Mouse (Mus musculus) embryonic facial prominence, embryonic 14.5 days (tissue): Measurements from ENCODE around the gene Scamp2. TPM values are rescaled to one million over a fixed set of nuclear protein-coding genes. Genes with fewer than 3 reads are reported as not detected.

ENCODE experiments used
- ATAC-seq: fragments of 200-750 bp; cut with Nextera tagmentation; 2 replicates; pipeline ENCODE4 v1.8.0; 2017; ENCODE audit warnings: low read depth, moderate number of reproducible peaks, moderate TSS enrichment
- DNase-seq: peaks from one replicate; pipeline ENCODE4 v3.0.0-alpha.2; 2015; ENCODE audit warnings: low spot score
- H3K27ac ChIP-seq: fragments of 300-500 bp; sonication (generic); replicated peaks from 2 replicates; pipeline ENCODE4 v1.5.1; 2014; ENCODE audit warnings: low read depth, mild to moderate bottlenecking, low read length, moderate library complexity
- H3K27me3 ChIP-seq: fragments of 300-500 bp; sonication (generic); replicated peaks from 2 replicates; pipeline ENCODE4 v1.6.1; 2014; ENCODE audit warnings: low read length; ENCODE audit not compliant: control insufficient read depth, insufficient read depth
- H3K36me3 ChIP-seq: fragments of 300-500 bp; sonication (generic); 2 replicates; pipeline ENCODE4 v1.6.1; 2014; ENCODE audit warnings: low read length, mixed read lengths; ENCODE audit not compliant: control insufficient read depth, insufficient read depth
- H3K4me1 ChIP-seq: fragments of 300-500 bp; sonication (generic); 2 replicates; pipeline ENCODE4 v1.6.1; 2014; ENCODE audit warnings: antibody characterized with exemption, low read length; ENCODE audit not compliant: control insufficient read depth, insufficient read depth
- H3K4me2 ChIP-seq: fragments of 300-500 bp; sonication (generic); 2 replicates; pipeline ENCODE4 v1.6.1; 2014; ENCODE audit warnings: low read depth, mild to moderate bottlenecking, low read length, moderate library complexity, mixed read lengths
- H3K4me3 ChIP-seq: fragments of 300-500 bp; sonication (generic); 2 replicates; pipeline ENCODE4 v1.5.1; 2014; ENCODE audit warnings: low read depth, mild to moderate bottlenecking, low read length
- H3K9ac ChIP-seq: fragments of 300-500 bp; sonication (generic); 2 replicates; pipeline ENCODE4 v1.6.1; 2014; ENCODE audit warnings: low read depth, mild to moderate bottlenecking, low read length, moderate library complexity, mixed read lengths
- H3K9me3 ChIP-seq: fragments of 300-500 bp; sonication (generic); 2 replicates; pipeline ENCODE4 v1.6.1; 2016; ENCODE audit warnings: low read length; ENCODE audit not compliant: control insufficient read depth
- WGBS: fragments of 180-500 bp; shearing (Covaris S2); extraction: QIAGEN DNeasy Blood & Tissue Kit; methylation state at CpG from one replicate; pipeline ENCODE4 v1.1.7; 2014; 5-methylcytosine and 5-hydroxymethylcytosine counted together
- polyA plus RNA-seq: library from polyadenylated mRNA; unstranded; fragments of >200 nt; fragmentation: Nextera tagmentation; extraction: Ambion mirVana; gene quantifications from 2 replicates; pipeline ENCODE4 v1.2.1, GENCODE M21; 2014

Scamp2 gene
- polyA plus RNA-seq, 1 experiment from 2014 or later, result 79.4 TPM

DNA sequence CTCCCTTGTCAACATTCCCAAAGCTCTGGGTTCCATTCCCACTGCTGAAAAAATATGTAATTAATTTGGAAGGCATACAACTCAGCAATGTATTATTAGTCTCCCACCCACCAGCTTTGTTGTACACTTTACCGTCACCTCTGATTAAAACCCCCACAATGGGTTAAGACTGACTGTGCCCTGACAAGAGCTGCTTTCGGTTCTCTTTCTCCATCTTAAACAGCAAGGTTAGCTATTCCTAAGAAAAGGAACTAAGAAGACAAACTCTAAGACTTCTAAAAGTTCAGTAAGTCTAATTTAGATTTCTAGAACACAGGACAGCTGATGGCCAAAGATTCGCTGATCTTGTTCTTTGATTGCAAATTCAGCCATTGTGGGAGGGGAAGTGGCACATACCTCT is 3.5 kb upstream of the Scamp2 start:
- H3K27me3 ChIP-seq, result no peaks in the 10 kb centered on the region
- DNase-seq (no peak), ATAC-seq (no peak)
- peaks cover 15% of the 10 kb centered on the region for H3K4me1 ChIP-seq
- H3K9ac ChIP-seq, result no peak overlapping the region
- no peak overlapping the region for H3K27ac ChIP-seq
- H3K4me2 ChIP-seq, result no peak overlapping the region
- 77% methylated on average over 3 of the region's 3 CpGs for WGBS
- no peak overlapping the region for H3K4me3 ChIP-seq
- H3K9me3 ChIP-seq, result no peaks in the 10 kb centered on the region
- no peaks in the 10 kb centered on the region for H3K36me3 ChIP-seq

DNA sequence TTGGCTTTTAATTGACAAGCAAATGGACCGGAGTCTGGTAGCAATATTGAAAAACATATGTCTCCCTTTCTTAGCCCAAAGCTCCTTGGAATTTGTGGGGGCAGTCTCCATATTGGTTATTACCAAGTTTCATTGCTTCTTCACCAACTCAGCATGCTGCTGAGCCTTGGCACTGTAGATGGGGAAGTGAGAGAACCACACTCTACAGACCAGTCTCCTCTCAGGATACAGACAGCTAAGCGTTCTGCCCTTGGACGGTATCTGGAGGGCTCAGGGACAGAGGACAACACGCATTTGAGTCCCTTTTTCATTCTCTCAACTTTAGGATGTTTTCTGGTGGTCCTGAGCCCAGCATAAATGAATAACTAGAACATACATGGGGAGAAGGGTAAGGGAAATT is 2.1 kb upstream of the Scamp2 start:
- no peak for DNase-seq
- H3K9me3 ChIP-seq, result no peaks in the 10 kb centered on the region
- no peak for ATAC-seq
- H3K4me2 ChIP-seq, result no peak overlapping the region
- H3K9ac ChIP-seq, result no peak overlapping the region
- WGBS, result 81% methylated on average over 4 of the region's 4 CpGs
- no peaks in the 10 kb centered on the region for H3K36me3 ChIP-seq
- no peaks in the 10 kb centered on the region for H3K27me3 ChIP-seq
- H3K27ac ChIP-seq, result no peak overlapping the region
- peaks cover 21% of the 10 kb centered on the region for H3K4me1 ChIP-seq
- no peak overlapping the region for H3K4me3 ChIP-seq

DNA sequence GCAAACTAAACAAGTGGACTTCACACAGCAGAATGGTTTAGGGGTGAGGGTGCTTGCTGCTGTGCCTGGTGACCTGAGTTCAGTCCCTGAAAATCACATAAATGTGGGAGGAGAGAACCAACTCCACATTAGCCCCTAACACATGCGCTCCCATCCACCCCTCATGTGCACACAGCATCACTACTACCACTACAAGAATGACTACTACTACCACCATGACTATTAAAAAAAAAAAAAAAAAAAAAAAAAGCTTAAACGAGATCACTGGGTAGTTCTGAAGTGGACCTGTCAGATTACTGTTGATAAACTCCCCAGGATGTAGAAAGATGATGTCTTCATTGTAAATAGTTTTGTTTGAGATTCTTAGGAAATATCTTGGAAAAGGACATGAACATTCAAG is 1.2 kb upstream of the Scamp2 start:
- 77% methylated on average over 2 of the region's 2 CpGs for WGBS
- no peaks in the 10 kb centered on the region for H3K36me3 ChIP-seq
- H3K4me2 ChIP-seq, result no peak overlapping the region
- no peaks in the 10 kb centered on the region for H3K9me3 ChIP-seq
- no peak for DNase-seq
- no peak overlapping the region for H3K4me3 ChIP-seq
- peaks cover 21% of the 10 kb centered on the region for H3K4me1 ChIP-seq
- no peak overlapping the region for H3K9ac ChIP-seq
- no peaks in the 10 kb centered on the region for H3K27me3 ChIP-seq
- no peak for ATAC-seq
- H3K27ac ChIP-seq, result no peak overlapping the region

DNA sequence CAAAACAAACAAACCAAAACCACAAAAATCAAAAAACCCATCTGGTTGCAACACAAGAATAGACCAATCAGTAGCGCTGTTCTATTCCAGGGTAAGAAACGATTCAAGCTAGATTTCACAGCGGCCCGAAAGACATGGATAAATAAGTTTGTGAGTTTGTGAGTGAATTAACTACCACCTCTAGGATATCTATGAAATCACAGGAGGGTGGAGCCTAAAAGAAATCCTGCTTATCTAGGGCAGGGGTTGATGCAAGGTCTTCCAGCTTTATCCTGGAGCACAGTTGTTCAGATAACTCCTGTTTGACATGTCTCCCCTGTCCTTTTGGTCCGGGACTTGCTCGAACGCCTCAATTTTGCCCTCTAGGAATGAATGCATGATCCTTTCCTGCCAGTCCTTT is 480 bp upstream of the Scamp2 start:
- Histone ChIP-seq H3K27ac (peak overlapping the region; percentile 63; the same call in 1 of the 2 replicates), H3K36me3 (no peaks in the 10 kb centered on the region), H3K9ac (peak overlapping the region; percentile 74), H3K4me2 (peak overlapping the region; percentile 71), H3K27me3 (no peaks in the 10 kb centered on the region), H3K4me1 (peaks cover 21% of the 10 kb centered on the region), H3K9me3 (no peaks in the 10 kb centered on the region), H3K4me3 (peak overlapping the region; percentile 63)
- 28% methylated on average over 7 of the region's 7 CpGs for WGBS
- no peak for DNase-seq
- ATAC-seq, result no peak

DNA sequence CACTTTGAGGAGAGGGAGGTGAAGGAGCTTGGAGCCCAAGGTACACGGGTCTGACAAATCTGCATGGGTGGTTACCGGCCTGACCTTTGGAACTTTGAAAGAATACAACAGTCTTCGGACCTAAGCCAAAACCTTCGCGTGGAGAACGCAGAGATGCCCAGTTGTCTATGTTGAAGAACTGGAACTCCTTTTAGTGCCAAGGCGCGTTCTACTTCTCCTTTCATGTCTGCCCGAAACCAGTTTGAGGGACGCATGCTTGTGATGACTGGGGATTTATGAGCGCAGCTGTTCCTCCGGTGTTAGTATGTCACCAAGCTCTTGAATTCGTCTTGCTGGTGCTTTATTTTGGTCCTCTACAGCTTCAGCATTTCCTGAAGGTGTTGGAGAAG is 962 bp downstream of the Scamp2 start:
- no peak for DNase-seq
- Histone ChIP-seq H3K27me3 (no peaks in the 10 kb centered on the region), H3K9ac (peak overlapping the region; percentile 74), H3K36me3 (no peaks in the 10 kb centered on the region), H3K4me1 (peaks cover 35% of the 10 kb centered on the region), H3K4me2 (peak overlapping the region; percentile 71), H3K9me3 (no peaks in the 10 kb centered on the region), H3K4me3 (peak overlapping the region; percentile 63), H3K27ac (peak overlapping the region; percentile 53; the same call in 1 of the 2 replicates)
- no peak for ATAC-seq
- whole genome bisulfite sequencing, result 77% methylated on average over 13 of the region's 13 CpGs

DNA sequence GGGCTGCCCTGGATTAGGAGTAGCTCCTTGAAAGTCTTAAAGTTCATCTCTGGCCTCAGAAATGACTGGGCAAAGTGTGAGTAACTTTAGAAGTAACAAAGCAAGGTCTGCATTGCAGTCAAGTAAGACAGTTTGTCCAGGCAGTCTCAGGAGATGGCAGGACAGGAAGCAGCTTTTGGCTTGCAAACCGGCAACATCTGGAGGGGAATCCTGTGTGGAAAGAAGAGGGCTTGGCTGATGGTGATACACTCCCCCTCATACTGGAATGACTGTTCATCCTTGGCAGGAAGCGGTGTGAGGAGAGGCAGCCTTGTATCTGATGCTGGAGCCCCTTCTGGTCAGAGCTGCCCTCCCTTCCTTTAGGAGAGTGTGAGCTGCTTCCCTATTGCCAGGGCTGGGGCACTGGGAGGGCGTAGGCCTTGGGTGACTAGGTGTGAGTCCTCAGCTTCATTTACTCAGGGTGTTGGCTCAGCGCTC is 2.2 kb downstream of the Scamp2 start:
- ATAC-seq (no peak), DNase-seq (peak; percentile 52)
- Histone ChIP-seq H3K4me1 (peaks cover 38% of the 10 kb centered on the region), H3K27ac (peak overlapping the region; percentile 44; the same call in 1 of the 2 replicates), H3K4me2 (0 out of 2 replicates have a peak overlapping the region, but pooled peaks have one; percentile 7), H3K4me3 (no peak overlapping the region), H3K27me3 (no peaks in the 10 kb centered on the region), H3K36me3 (peaks cover 2% of the 10 kb centered on the region; the same call in 1 of the 2 replicates), H3K9ac (no peak overlapping the region), H3K9me3 (no peaks in the 10 kb centered on the region)
- 53% methylated on average over 4 of the region's 4 CpGs for WGBS

DNA sequence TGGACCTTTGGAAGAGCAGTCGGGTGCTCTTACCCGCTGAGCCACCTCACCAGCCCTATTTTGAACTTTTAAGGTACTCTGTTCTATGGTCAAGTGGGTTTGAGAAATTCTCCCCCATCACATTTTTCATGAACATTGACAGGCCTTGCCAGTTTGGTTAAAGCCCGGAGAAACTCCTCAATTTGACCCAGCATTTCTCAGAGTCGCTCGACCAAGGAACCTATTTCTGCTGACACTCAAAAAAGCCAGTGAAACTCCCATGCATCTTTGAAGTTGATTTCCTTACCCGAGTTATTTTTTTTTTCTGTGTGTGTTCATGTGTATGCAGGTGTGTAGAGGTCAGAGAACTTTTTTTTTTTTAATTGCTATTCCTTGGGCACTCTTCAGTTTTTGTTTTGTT is 3.9 kb downstream of the Scamp2 start:
- Histone ChIP-seq H3K4me3 (no peak overlapping the region), H3K4me1 (peaks cover 38% of the 10 kb centered on the region), H3K9ac (no peak overlapping the region), H3K27ac (no peak overlapping the region), H3K4me2 (no peak overlapping the region), H3K9me3 (no peaks in the 10 kb centered on the region), H3K27me3 (no peaks in the 10 kb centered on the region), H3K36me3 (peaks cover 18% of the 10 kb centered on the region)
- ATAC-seq, result no peak
- 78% methylated on average over 6 of the region's 6 CpGs for WGBS
- DNase-seq, result no peak

DNA sequence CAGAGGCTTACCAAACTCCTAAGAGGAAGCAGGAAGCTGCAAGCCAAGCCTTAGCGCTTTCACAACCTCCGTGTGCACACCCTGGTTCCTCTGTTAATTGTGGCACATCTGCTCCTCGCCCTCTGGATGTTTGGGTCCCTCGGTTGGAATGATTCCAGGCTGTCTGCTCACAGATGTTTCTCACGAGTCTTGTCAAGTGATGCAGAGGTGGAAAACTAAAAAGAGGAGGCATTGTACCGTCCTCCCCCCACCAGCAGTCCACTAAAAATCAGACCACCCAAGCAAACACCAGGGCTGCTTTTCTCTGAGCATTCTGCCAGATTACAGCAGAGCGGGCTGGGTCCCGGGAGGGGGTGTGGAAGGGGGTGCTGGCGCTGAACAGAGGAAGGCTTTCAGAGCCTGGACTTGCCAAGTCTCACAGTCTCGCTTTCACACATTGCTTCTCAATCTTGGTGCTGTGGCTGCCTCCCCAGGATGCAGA is 5.0 kb downstream of the Scamp2 start:
- ATAC-seq (no peak), DNase-seq (peak; percentile 71)
- Histone ChIP-seq H3K4me3 (no peak overlapping the region), H3K27me3 (no peaks in the 10 kb centered on the region), H3K27ac (peak overlapping the region; percentile 74), H3K9me3 (no peaks in the 10 kb centered on the region), H3K36me3 (peaks cover 22% of the 10 kb centered on the region), H3K4me1 (peaks cover 33% of the 10 kb centered on the region), H3K4me2 (no peak overlapping the region), H3K9ac (0 out of 2 replicates have a peak overlapping the region, but pooled peaks have one; percentile 32)
- 20% methylated on average over 8 of the region's 10 CpGs for WGBS

DNA sequence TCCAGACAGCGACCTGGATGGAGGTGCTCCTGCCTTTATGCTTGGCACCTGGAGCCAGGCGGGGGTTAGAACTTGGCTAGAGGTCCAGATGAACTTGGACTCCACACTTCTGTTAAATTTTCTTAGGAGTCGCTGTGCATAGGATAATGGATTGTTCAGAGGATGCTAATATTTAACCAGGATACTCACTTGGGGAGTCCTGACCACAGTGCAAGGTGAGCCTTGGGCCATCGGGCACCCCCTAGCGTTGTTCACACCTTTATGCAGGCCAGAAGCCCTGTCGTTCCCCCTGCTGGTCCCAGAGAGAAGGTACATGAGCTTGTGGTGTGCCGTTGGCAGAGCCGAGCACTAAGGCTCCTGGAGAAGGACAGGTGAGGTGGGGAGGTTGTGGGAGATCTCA is 6.1 kb downstream of the Scamp2 start:
- no peak overlapping the region for H3K9ac ChIP-seq
- H3K27me3 ChIP-seq, result no peaks in the 10 kb centered on the region
- H3K4me1 ChIP-seq, result peaks cover 27% of the 10 kb centered on the region
- H3K4me3 ChIP-seq, result no peak overlapping the region
- DNase-seq, result no peak
- peak overlapping the region; percentile 74; the same call in 1 of the 2 replicates for H3K27ac ChIP-seq
- H3K9me3 ChIP-seq, result no peaks in the 10 kb centered on the region
- H3K4me2 ChIP-seq, result no peak overlapping the region
- 62% methylated on average over 8 of the region's 8 CpGs for WGBS
- peaks cover 22% of the 10 kb centered on the region for H3K36me3 ChIP-seq
- ATAC-seq, result no peak
